Mouse (Mus musculus) layer of hippocampus, adult 6 months (tissue): ENCODE measurements around the gene Frk. TPM values are rescaled to one million over a fixed set of nuclear protein-coding genes. Genes with fewer than 3 reads are reported as not detected.

Source experiments
- long read RNA-seq, 2 experiments: library from polyadenylated mRNA; unstranded; transcript quantifications; one replicate each; pipeline ENCODE4 v2.0.0; 2019 to 2020
- polyA plus RNA-seq: library from polyadenylated mRNA; unstranded; fragments of <200 nt; fragmentation: Nextera tagmentation; gene quantifications from 2 replicates; pipeline ENCODE4 v1.2.3, GENCODE M21; 2021

Gene Frk
- 0.14 and 0.33 TPM in 2 replicates for polyA plus RNA-seq
- long read RNA-seq, experiment 1, partial matches to known transcripts = 0 of 2 reads
- long read RNA-seq, experiment 1, other reads (novel, unspliced or antisense) = 0 of 2 reads
- long read RNA-seq, experiment 2, full-length matches to known transcripts = 2 of 2 reads
- long read RNA-seq, experiment 2, partial matches to known transcripts = 0 of 2 reads
- long read RNA-seq, experiment 2, other reads (novel, unspliced or antisense) = 0 of 2 reads

DNA sequence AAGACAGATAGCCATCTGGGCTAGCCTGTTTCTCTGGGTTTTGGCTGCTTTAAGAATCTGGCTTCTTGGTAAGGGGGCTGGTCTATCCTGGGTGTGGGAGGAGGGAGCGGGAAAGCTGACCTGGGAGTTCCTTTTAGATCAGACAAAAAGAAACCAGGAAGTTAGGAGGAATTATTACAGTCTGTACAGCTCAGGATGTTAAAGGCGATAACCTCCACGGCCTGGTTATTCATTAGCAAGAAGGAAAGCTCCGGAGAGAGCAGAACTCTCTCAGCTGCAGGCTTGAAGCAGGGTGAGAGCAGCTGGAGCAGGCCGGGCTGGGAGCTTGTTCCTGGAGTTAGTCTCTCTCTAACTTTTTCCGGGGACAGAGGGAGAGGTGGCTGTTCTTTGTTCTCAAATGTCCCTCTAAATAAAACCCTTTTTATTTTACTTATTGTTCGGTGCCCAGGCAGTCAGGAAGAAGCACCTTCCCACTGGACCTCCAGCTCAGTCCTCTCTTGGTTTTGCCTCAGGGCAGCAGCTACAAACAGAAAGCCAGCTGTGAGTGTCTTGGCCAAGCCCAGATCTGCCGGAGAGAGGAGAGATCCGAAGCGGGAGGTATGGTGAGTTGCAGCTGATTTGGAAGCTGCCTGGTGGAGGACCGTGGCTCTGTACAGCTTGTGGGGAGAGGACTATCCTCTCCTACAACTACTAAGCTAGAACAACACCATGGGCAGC, at the start of gene Frk:
Gene Frk (plus strand): TSS at position 103 of the 717 bp plus-strand sequence.

Other genes starting within 250 kb of the Frk start
- gene Tspyl1, start 201.2 kb upstream of the Frk start, polyA plus RNA-seq = 144 and 159 TPM in 2 replicates
- gene Tspyl4, start 186.0 kb upstream of the Frk start, polyA plus RNA-seq = 186 and 188 TPM in 2 replicates
- 0.08 TPM in 1 of 2 replicates, not detected in the other for gene Col10a1, start 93.4 kb upstream of the Frk start, polyA plus RNA-seq
- gene Nt5dc1, start 64.8 kb upstream of the Frk start, polyA plus RNA-seq = 1.8 and 3.3 TPM in 2 replicates